Mouse (Mus musculus) kidney, postnatal 14 days (tissue): ENCODE results near the gene Zfp383.
A peak's percentile ranks its signal among the peaks of the same experiment; 100 is the strongest.
"Not testable (repeated sequence)": the region's sequence is repeated elsewhere in the genome, so short reads cannot be mapped to it uniquely, and the experiment has no call there.

Experiments used
- DNase-seq: peaks from one replicate; pipeline ENCODE4 v3.0.0; 2022; ENCODE audit warnings: mixed read lengths

Zfp383 gene

DNA sequence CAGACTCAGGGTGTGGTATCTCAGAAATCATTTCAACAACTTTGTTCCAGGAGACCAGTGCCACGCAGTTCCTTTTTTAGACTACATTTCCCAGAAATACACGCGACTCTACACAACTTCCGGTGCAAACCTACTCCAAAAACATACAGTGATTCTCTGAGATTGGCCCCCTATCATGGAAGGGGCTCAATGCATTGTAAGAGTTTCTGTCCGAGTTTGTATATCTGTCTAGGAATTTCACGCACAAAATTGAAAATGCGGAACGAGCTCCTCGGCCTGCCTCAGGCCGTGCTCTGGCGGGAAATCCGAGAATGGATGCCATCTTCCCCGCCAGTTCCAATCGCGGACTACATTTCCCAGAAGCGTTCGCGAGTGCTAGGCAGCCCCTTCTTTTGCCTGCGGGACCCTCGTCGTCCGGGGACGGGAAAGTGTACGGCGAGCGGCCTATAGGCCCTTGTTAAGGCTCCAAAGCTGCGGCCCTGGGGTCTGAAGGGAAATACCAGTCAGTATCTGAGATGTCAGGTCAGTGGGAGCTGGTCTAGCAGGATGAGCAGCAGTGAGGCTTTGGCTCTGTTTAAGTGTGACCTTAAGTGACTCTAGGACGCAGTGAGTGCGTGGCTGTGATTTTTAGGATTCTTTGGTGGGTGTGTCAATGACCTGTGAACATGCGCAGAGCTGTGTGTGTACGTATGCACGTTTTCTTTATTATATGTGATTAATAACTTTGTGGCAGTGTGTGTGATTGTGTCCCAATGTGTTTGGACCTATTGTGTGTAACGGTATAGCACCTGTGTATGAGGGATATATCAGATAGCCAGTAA is at the start of gene Zfp383:
Gene Zfp383 (plus strand): TSS at position 94 of the 821 bp plus-strand sequence.
- peak; percentile 90 for DNase-seq

DNA sequence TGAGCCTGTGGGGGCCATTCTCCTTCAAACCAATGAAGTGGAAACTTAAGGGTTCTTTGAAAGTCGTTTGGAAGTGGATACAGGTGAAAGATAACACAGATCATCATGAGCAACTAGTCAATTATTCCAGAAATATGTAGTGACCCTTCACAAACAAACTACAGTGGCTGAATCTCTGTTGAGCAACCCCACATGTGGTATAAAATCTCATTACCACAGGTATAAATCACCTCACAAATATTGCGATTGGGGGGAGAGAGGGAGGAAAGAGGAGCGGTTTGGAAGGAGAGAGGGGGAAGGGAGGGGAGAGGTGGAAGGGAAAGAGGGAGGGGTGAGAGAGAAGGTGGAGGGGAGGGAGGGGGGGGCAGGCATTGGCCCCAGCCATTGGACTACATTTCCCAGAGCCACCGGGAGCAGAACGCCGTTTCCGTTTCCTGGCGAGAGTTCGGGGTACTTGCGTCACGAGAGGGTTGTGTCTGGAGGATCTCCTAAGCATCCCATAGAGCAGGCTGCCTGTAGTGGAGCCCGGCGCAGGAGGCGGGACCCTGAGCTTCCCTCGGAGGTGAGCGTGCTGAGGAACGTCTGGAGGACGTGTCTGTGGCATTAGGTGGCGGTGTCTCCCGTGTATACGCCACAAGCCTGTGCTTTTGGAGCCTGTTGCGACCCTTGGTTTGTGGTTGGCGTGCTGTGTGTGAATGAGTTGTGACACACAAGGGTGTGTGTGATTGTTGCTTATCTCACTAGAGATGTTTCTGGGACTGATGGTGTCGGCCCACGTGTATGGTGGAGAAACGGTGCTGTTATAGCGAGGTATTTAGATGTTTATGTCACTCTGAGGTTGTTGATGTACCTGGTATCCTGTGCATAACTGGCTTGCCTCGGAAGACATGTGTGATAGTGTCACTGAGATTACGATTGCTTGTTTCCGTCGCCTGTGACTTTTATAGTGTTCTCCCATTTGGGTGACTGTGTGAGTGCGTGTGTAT is 48.2 kb upstream of the Zfp383 start, which contains the start of gene Zfp420:
Gene Zfp420 (plus strand): TSS at position 448 of the 986 bp plus-strand sequence.
- DNase-seq = peak; percentile 93

DNA sequence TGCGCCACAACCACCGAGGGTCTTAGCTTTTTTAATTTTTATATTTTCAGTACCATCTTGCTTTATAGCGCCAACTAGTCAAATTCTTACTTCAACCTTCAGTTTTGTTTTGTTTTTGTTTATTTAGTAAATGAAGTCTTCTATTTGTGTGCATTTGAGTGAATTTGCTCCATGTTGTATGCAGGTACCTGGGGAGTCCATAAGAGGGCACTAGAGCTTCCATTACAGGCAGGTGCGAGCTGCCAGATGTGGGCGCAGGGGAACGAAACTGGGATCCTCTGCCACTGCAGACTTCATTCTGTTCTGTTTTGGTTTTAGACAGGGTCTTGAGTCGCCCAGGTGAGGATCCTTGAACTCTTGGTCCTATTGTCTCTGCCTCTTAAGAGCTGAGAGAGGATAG is 46.4 kb upstream of the Zfp383 start:
- no peak for DNase-seq

DNA sequence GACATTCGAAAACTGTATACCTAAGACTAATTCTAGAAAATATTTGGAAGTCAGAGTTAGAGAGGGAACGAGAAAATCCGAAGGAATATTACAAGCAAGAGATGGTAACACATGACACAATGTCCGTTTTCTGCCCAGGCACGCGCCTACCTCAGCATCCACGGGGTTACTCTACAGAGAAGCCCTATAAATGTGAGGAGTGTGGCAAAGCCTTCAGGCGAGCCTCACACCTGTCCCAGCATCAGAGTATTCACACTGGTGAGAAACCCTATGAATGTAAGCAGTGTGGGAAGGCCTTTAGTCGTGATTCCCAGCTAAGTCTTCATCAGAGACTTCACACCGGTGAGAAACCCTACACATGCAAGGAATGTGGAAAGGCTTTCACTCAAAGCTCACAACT is 33.8 kb upstream of the Zfp383 start:
- DNase-seq = no peak

DNA sequence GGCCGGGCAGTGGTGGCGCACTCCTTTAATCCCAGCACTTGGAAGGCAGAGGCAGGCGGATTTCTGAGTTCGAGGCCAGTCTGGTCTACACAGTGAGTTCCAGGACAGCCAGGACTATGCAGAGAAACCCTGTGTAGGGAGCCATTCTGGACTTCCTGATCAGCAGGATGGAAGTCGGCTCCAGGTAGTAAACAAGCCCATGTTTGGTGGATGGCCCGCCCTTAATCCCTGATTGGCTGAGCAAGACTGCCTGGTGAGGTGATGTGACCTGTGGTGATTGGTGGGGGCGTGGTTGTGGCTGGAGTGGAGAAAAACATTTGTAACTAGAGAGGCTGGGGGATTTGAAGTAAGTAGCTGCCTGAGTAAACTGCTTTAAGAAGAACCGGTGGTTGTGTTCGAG is 30.5 kb upstream of the Zfp383 start:
- DNase-seq = not testable (repeated sequence)

DNA sequence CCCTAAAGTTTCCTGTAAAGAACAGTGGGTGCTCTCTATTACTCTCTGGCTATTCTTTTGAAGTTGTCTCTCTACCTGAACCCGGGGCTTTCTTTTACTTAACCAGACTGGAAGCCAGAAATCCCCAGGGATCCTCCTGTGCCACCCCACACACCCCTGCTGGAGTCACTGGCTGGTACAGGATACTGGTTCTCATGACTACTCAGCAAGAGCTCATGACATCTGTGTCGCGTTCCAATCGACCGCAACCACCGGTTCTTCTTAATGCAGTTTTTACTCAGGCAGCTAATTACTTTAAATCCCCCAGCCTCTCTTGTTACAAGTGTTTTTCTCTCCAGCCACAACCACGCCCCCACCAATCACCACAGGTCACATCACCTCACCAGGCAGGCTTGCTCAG is 28.0 kb upstream of the Zfp383 start:
- DNase-seq = no peak

DNA sequence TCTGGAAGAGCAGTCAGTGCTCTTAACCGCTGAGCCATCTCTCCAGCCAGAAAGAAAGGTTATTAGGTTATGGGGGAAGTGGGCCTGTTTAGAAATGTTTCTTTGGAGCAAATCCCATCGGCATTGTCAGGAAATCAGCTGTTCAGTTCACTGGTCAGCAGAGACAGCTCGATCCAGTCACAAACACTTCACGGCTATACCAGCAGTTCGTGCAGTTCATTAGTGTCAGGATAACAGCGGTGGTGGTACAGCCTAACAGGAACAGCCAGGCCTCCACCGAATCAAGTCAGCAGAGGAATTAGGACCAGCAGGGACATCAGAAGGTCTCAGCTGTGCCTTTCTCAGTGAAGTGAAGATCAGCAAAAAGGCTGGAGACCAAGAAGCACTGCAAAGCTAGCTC is 27.1 kb upstream of the Zfp383 start:
- DNase-seq = no peak

DNA sequence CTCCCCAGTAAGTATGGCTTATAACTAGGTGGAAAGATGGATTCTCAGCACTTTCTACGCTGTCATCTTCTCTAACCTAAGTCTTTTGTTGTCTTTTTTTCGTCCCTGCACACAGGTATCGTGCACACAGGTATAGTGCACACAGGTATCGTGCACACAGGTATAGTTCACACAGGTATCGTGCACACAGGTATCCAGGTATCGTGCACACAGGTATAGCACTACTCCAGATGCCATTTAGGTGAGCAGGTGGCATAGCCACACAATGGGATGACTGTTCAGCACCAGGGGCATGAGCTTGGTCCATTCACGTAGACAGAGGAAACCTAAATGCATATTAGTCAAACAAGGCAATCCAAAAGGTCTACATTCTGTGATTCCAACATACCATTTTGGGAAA is 17.5 kb upstream of the Zfp383 start:
- no peak for DNase-seq

DNA sequence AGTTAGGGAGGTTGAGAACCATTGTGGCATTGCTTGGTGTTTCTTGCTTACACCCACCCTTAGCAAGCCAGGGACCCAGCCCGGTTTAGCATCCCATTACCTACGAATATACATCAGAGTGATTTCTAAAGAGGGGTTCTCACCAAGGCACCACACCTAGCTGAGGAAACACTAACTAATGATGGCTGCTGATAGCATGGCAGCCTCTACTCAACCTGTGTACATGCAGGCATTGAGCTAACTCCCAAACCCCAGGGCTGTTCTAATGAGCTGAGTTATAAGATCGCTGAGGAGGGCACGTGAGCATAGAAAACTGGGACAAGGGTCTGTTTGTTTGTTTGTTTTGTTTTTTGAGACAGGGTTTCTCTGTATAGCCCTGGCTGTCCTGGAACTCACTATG is 15.3 kb upstream of the Zfp383 start:
- no peak for DNase-seq

DNA sequence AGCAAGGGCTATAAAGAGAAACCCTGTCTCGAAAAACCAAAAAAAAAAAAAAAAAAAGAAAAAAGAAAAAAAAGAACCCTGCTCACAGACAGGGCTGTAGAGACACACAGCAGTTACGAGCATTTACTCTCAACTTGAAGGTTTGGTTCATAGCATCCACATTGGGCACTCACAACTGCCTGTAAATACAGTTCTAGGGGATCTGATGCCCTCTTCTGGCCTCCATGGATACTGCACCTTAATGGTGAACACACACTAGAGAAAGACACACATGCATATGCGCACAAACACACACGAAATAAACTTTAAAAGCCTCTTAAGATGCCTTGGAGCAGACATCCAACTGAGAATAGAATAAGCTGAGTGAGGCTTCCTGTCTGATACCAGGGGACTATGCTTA is 9.7 kb upstream of the Zfp383 start:
- no peak for DNase-seq

DNA sequence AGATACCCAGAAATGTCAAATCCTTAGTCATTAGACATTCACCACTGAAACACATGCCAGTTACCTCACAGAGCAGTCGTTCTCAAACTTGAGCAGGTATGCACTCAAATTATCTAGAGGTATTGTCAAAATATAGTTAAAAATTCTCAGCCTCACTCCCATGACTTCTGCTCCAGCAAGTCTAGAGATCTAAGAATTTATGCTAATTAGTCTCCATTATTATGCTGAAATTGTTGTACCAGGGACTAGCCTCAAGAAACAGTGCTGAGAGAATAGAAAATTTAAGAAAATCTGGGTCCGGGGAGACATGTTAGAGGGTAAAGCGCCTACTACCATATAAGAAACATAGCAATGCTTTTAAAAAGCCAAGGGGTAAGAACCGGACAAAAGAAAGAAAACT is 3.9 kb upstream of the Zfp383 start:
- DNase-seq = no peak

DNA sequence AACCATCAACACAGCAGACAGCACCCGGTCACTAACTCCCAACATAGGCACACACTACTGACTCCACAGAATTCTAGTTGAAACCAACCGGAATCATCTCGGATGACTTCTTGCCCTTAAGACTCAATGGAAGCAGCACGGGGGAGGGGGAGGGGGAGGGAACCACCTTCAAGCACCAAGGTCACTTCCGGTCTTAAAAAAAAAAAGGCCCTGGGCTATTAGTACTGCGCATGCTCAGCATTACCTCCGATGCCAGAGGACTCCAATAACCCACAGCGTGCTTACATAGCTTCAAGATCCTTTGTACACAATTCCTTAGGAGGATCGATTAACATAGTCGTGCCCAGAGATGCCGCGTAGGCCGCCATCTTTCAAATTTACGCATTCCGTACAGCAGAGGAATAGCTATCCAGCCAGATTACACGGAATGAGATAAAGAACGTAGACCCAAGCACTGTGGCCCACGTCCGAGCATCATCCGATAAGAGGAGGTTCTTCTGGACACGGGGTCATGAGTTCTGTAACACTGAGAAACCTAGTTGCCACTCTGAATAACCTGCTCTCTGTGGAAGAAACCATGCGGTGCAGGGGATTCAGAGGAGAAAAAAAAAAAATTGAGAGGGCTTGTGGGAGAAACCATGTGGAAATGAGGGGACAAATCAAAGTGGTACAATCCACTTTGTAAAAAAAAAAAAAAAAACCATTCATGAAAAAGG is 1.9 kb upstream of the Zfp383 start, which contains the start of gene Zfp27:
Gene Zfp27 (minus strand): TSS at position 607 of the 716 bp plus-strand sequence.
- DNase-seq = peak; percentile 83

DNA sequence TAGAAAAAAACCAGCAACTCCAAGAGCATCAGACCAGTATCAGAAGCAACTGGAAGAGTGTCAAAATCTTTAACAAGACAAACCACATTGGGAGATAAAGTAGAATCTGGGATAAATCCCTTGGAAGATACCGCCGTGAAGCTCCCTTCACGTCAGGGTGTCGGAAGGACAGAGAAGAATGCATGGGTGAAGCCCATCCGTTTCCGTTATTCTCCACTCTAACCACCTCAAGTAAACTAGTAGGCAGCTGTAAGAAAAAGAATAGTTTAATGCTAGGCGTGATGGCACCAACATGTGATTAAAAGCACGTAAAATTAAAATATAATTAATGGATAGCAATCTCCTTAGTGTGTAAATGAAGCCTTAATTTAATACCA is 1.4 kb upstream of the Zfp383 start:
- DNase-seq = peak; percentile 23

DNA sequence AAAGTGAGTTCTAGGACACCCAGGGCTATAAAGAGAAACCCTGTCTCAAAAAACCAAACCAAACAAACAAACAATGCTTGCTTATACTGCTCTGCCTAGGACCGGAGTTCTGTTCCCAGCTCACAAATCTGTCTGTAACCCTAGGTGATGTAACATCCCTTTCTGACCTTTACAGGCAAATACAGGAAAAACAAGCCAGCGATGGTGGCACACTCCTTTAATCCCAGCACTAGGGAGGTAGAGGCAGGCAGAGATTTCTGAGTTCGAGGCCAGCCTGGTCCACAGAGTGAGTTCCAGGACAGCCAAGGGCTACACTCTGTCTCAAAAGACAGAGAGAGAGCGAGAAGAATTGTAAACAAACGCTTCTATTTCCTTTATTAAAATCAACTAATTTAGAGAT is 817 bp upstream of the Zfp383 start:
- no peak for DNase-seq

DNA sequence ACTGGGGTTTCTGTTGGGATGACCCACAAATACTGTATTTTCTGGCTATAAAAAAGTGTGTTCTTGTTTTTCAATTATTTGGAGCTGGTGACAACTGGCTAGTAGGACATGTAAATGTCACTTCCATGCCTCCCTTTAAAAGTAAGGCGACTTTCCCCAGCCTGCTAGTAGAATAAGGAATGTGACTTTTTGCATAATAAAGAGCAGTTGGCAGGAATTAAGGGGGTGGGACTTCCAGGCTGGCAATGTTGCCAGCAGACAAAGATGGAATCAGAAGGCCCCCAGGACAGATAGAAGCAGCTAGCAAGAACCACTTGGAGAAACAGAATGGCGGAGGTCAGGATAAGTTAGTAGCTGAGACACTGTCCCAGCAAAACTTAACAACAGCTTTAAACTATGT is 2.2 kb downstream of the Zfp383 start:
- no peak for DNase-seq

DNA sequence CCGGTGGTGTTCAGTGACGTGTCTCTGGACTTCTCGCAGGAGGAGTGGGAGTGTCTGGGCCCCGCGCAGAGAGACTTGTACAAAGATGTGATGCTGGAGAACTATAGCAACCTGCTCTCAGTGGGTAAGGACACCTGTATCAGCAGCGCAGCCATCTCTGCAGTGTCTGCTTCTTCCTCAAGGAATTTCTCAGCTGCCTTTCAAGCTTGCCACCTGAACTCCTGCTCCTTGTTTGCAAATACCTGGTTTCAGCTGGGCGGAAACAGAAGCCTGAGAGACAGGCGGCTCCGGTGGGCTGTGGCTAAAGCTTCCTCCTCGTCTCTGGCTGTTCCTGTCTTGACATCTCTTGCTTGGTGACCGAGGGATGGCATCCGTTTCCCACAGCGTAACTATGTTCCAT is 4.1 kb downstream of the Zfp383 start:
- no peak for DNase-seq

DNA sequence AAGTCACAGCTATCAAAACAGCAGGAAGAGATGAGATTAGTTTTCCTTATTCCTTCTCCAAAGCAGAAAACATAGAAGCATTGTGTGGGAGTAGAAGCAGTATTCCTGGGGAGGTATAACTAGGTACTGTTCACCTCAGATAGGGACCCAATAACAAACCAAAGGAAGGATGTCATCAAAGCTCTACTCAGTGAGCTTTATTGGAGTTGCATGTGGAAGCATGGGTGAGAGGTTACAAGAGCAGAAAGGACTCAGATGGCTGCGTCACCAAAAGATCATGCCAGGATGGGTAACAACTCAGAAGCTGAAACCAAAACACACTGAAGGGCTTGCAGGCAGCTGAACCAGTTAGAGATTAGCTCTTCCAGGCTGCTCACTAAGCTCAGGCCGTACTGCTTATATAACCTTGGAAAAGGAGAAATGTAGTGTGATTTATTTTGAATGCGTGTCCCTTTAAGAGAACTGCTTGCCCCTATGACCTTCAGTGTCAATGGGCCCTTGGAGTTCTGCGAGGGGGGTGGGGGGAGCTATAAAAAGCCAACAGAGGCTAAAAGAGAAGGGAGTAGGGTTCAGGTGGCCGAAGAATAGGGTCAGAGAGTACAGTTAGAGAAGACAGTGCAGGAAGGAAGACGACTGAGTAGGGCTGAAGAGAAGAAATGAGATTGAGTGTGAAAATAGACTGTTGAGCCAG is 9.5 kb downstream of the Zfp383 start:
- DNase-seq = no peak

DNA sequence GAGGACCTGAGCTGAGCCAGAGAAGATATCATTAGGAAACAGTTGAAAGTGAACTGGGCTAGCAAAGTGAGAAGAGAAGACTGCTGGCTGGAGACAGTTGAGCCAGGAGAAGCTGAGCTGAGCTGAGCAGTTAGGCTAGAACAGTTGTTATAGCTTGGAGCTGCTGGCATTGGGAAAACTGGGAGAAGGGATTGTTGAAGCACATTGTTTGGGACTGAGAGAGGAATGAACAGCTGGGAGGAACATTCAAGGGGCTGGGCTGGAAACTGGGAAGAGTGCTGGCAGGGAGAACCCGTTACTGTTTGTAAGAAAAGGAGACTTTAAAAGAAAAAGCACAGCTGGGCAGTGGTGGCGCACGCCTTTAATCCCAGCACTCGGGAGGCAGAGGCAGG is 10.0 kb downstream of the Zfp383 start:
- no peak for DNase-seq

DNA sequence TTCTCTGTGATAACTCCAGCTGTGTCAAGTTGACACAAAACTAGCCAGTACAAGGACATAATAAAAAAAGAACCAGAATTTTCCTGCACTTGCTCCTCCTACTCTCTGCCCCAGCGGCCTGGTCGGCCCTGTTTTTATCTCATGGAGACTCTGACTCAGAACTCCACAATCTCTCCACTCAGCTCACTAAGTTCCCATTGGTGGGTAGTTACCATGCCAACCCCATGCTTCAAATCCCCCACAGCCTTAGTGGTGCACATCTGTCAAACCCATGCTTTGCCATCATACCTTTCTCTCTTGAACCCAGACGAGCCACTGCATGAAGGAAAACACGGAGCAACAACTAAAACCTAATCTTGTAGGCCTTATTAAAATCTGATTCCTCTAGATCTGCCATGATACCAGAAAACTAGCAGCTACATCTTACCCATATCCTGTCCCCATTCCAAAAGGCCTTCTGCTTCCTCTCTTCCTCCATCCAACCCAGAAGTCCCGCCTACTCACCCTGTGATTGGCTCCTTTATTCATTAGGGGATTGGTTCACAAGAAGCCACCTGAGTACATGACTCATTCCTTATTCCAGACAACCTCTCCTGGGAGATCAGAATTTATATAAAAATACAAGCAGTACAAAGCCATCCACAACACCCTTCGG is 13.5 kb downstream of the Zfp383 start:
- no peak for DNase-seq

DNA sequence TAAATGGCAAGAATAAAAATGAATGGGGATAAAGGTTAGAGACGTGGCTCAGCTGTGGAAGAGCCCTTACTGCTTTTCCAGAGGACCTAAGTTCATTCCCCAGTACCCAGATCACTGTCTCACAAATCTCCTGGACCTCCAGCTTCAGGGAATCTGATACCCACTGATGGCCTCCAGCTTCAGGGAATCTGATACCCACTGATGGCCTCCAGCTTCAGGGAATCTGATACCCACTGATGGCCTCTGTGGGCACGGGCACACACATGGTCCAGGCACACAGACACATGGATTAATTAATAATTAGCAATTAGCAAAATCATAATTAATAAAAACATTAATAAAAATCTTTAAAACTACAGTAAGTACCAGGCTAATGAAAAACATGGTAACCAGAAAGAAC is 14.8 kb downstream of the Zfp383 start:
- DNase-seq = no peak

DNA sequence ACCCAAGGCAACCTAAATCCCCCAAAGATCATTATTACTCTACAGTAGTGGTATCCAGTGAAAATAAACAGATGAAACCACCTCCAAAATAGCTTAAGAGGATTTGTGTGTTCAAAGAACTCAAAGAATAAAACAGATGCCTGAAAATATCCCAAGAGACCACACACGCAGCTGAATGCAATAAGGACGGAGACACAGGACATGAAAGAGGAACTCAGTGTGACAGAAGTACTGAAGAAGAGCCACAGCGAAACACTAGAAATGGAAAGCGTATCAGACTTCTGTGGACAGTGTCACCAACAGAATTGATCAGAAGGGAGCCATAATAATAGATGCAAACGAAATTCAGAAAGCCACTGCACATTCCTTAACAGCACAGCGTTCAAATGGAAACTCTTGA is 30.8 kb downstream of the Zfp383 start:
- DNase-seq = no peak

DNA sequence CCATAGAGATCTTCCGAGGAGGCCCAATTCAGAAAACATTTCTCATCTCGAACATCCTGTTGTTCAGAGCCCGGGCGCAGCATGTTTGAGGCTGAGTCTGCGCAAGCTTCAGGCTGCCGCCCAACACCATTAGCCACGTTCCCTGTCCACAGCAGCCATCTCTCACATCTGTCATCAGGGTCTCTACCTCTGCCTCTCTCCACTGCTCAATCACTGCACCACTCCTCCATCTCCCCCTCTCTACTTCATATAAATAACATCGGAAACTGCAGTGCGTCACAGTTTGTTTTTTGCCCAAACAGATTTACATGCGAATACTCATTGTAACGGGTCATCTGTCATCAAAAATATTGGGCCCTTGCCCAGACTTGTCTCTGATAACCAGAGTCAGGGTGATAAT is 33.0 kb downstream of the Zfp383 start:
- no peak for DNase-seq
